Mouse (Mus musculus) hindbrain, embryonic 16.5 days (tissue): ENCODE measurements around the gene Ugt1a9. TPM values are rescaled to one million over a fixed set of nuclear protein-coding genes. Genes with fewer than 3 reads are reported as not detected.
A peak's percentile ranks its signal among the peaks of the same experiment; 100 is the strongest.
"Not testable (repeated sequence)": the region's sequence is repeated elsewhere in the genome, so short reads cannot be mapped to it uniquely, and the experiment has no call there.

ENCODE experiments used
- ATAC-seq: fragments of 200-750 bp; cut with Nextera tagmentation; 2 replicates; pipeline ENCODE4 v1.8.0; 2017; ENCODE audit warnings: moderate TSS enrichment, moderate library complexity
- H3K27ac ChIP-seq: fragments of 300-500 bp; sonication (generic); 2 replicates; pipeline ENCODE4 v1.5.1; 2014; ENCODE audit warnings: low read depth, mild to moderate bottlenecking, control low read depth, low read length, moderate library complexity
- H3K27me3 ChIP-seq: fragments of 300-500 bp; sonication (generic); replicated peaks from 2 replicates; pipeline ENCODE4 v1.6.1; 2014; ENCODE audit warnings: low read length; ENCODE audit not compliant: control insufficient read depth, insufficient read depth
- H3K36me3 ChIP-seq: fragments of 300-500 bp; sonication (generic); 2 replicates; pipeline ENCODE4 v1.6.1; 2014; ENCODE audit warnings: mild to moderate bottlenecking, low read length, moderate library complexity, mixed read lengths; ENCODE audit not compliant: control insufficient read depth, insufficient read depth
- H3K4me1 ChIP-seq: fragments of 300-500 bp; sonication (generic); 2 replicates; pipeline ENCODE4 v1.6.1; 2014; ENCODE audit warnings: low read depth, low read length; ENCODE audit not compliant: control insufficient read depth, insufficient read depth
- H3K4me2 ChIP-seq: fragments of 300-500 bp; sonication (generic); 2 replicates; pipeline ENCODE4 v1.6.1; 2014; ENCODE audit warnings: mild to moderate bottlenecking, low read length, control low read depth, moderate library complexity
- H3K4me3 ChIP-seq: fragments of 300-500 bp; sonication (generic); 2 replicates; pipeline ENCODE4 v1.5.1; 2014; ENCODE audit warnings: mild to moderate bottlenecking, low read length, control low read depth, moderate library complexity
- H3K9ac ChIP-seq: fragments of 300-500 bp; sonication (generic); 2 replicates; pipeline ENCODE4 v1.6.1; 2014; ENCODE audit warnings: low read depth, mild to moderate bottlenecking, control low read depth, low read length, moderate library complexity
- H3K9me3 ChIP-seq: fragments of 300-500 bp; sonication (generic); 2 replicates; pipeline ENCODE4 v1.6.1; 2014; ENCODE audit warnings: mild to moderate bottlenecking, low read length, moderate library complexity; ENCODE audit not compliant: control insufficient read depth
- WGBS: fragments of 180-500 bp; shearing (Covaris S2); extraction: QIAGEN DNeasy Blood & Tissue Kit; methylation state at CpG from one replicate; pipeline ENCODE4 v1.1.7; 2014; 5-methylcytosine and 5-hydroxymethylcytosine counted together
- polyA plus RNA-seq: library from polyadenylated mRNA; unstranded; fragments of >200 nt; fragmentation: Nextera tagmentation; extraction: Ambion mirVana; gene quantifications from 2 replicates; pipeline ENCODE4 v1.2.1, GENCODE M21; 2015

The Ugt1a9 gene
- polyA plus RNA-seq, 1 experiment from 2014 or later = not detected

DNA sequence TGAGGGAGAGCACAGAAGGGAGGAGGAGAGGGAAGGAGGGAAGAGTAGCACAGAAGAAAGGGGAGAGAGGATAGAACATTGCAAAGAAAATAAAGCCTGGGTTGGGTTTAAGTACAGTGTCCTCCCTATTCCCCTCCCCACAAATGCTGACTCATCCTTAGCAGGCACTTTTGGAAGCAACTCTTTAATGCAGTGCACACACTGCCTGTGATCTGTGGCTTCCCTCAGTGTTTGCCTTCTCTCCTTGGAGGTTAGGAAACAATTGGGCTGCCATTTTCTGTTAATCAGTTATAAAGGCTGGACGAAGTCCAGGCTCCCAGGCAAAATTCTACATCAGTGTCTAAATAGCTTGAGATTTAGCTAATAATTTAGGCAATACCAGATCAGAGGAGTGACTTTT lies 69.9 kb downstream of the Ugt1a9 start:
- H3K4me2 ChIP-seq, H3K36me3 ChIP-seq, H3K4me3 ChIP-seq, ATAC-seq, H3K27ac ChIP-seq, H3K9ac ChIP-seq, H3K27me3 ChIP-seq, H3K4me1 ChIP-seq, H3K9me3 ChIP-seq: not testable (repeated sequence)
- WGBS = 65% methylated on average over 1 of the region's 1 CpGs

DNA sequence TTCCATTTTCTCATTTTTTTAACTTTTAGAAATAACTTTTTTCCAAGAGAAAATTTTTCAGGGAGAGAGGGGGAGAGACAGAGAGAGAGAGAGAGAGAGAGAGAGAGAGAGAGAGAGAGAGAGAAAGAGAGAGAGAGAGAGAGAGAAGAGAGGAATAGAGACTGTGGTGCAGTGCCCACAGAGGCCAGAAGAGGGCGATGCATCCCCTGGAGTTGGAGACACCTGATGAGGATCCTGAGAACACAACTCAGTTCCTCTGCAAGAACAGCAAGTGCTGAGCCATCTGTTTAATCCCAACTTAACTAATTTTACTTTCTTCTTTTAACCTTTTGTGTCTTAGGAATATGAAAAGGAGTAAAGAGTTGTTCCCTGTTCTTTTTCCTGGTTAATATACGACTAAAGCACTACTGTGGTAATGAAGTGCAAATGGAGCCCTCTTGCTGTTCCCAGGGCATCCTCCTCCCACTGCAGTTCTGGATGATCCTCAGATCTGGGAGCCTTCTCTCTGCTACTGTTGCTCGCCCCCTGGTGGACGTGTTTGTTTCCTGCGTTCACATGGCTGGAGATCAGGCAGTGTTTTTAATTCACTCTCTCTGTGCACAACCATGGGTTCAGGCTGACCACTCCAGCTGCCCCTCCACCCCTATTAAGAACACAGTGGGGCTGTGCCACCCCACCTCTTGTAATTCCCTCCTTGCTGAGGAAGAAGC lies 73.5 kb downstream of the Ugt1a9 start:
- not testable (repeated sequence) for H3K36me3 ChIP-seq, H3K4me1 ChIP-seq, H3K4me3 ChIP-seq, H3K4me2 ChIP-seq, H3K9me3 ChIP-seq, H3K27me3 ChIP-seq, H3K27ac ChIP-seq, H3K9ac ChIP-seq
- WGBS = 6% methylated on average over 3 of the region's 5 CpGs
- ATAC-seq = 0 out of 2 replicates have a peak, but pooled peaks have one; percentile 50

DNA sequence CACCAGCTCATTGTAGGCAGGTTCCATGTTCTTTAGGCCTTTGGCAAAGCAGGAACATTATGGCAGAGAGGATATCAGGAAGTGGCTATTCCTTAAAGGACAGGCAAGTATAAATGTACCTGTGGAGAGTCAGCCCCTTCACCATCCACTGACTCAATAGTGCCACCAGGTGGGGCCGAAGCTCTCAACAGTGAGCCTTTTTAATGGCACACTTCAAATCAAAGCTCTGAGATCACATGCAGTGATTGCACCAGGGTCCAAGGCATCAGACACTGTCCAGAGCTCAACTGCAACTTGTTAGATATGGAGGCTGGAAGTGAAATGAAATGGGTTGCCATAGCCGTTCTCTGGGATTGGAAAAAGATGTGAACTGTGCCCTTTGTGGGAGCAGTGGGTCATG lies 74.7 kb downstream of the Ugt1a9 start:
- H3K27ac ChIP-seq, H3K4me3 ChIP-seq, H3K9me3 ChIP-seq, H3K36me3 ChIP-seq, H3K27me3 ChIP-seq, H3K4me1 ChIP-seq, ATAC-seq, H3K4me2 ChIP-seq, H3K9ac ChIP-seq: not testable (repeated sequence)
- 75% methylated on average over 2 of the region's 2 CpGs for WGBS

DNA sequence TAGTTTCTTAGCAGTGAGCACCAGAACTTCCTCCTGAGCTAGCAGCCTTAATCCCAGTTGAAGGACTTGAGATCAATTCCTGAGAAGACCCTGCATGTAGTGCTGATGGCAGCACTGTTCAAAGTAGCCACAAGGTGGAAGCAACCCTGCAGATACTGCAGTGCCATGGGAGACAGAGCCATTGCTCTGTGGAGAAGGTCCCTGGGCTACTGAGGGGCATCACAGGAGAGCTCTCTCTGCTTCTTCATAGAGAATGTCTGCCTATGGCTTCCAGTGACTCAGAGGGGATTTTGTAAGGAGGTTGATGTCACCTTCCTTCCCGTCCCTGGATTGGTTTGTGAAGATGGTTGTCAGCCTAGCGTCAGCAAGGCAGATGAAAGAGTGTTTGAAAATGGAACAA lies 79.5 kb downstream of the Ugt1a9 start:
- not testable (repeated sequence) for H3K27ac ChIP-seq, H3K9me3 ChIP-seq, H3K4me2 ChIP-seq, ATAC-seq, H3K9ac ChIP-seq, H3K36me3 ChIP-seq, H3K4me3 ChIP-seq, H3K27me3 ChIP-seq, H3K4me1 ChIP-seq
- 85% methylated on average over 2 of the region's 2 CpGs for WGBS

DNA sequence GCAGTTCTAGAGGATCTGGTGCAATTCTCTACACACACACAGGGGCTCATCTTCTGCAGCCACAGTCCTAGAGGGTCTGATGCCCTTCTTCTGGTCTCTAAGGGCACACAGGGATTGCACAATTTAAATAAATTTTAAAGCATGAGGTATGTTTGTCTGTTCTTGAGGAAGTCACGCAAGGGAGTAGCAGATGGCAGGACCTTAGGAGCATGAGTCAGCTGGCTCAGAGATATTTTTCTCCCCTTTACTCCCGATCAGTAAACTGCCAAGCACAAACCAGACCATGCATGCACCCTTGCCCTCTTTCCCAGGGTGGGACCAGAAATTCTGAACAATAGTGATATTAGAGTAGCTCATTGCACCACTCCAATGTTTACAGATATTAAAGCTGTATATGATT lies 87.8 kb downstream of the Ugt1a9 start:
- no peaks in the 10 kb centered on the region for H3K36me3 ChIP-seq
- ATAC-seq = no peak
- no peak overlapping the region for H3K27ac ChIP-seq
- no peak overlapping the region for H3K9ac ChIP-seq
- H3K4me2 ChIP-seq = no peak overlapping the region
- H3K4me3 ChIP-seq = no peak overlapping the region
- H3K27me3 ChIP-seq = no peaks in the 10 kb centered on the region
- no peaks in the 10 kb centered on the region for H3K4me1 ChIP-seq
- WGBS = 96% methylated on average over 2 of the region's 2 CpGs
- no peaks in the 10 kb centered on the region for H3K9me3 ChIP-seq

DNA sequence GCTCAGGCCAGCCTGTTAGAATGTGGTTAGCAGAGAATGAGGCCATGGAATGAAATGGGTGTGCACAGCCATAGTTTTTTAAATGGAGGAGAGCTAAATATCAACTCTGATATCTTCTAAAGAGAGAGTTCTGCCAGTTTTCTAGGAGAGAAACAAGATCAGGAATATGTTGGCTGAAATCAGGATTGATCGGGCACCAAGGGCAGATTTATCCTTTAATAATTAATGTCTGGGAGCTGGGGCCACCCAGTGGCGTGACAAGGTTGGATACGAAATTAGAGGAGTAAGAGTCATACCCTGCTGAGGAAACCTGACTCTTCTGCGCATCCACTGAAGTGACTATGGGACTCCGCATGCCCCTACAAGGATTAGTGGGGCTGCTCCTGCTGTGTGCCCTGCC lies 95.1 kb downstream of the Ugt1a9 start, which contains the start of gene Ugt1a5:
Gene Ugt1a5, plus strand, starts transcription at position 302 of the 400 bp plus-strand sequence.
- no peak for ATAC-seq

DNA sequence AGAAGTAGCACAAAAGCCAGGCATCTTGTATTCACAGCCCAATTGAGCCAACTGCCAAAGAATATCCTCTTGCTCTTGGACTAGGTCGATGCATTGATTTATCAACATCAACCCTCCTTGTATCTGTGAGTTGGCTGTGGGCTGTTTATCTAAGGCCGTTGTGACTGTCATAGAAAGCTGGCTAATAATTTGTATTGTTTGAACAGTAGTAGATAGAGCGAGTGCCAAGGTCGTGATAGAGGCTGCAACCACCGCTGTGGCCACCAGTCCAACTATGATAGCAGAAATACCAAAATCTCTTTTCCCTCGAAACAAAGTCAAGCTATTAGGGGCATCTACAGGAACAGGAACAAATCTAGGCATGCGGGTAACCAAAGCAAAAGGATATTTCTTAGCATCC lies 101.6 kb downstream of the Ugt1a9 start:
- H3K4me1 ChIP-seq, H3K9ac ChIP-seq, H3K4me2 ChIP-seq, H3K27ac ChIP-seq, ATAC-seq, H3K27me3 ChIP-seq, H3K36me3 ChIP-seq, H3K9me3 ChIP-seq, H3K4me3 ChIP-seq: not testable (repeated sequence)
- WGBS = 93% methylated on average over 5 of the region's 7 CpGs

More for the DNA sequence above, 95.1 kb downstream of the Ugt1a9 start, which contains the start of gene Ugt1a5:
- Histone ChIP-seq H3K27ac (no peak within 1 kb of the TSS), H3K4me2 (no peak within 1 kb of the TSS), H3K4me1 (no peaks in the 10 kb centered on the region), H3K9ac (no peak within 1 kb of the TSS), H3K36me3 (no peaks in the 10 kb centered on the region), H3K27me3 (no peaks in the 10 kb centered on the region), H3K4me3 (no peak within 1 kb of the TSS), H3K9me3 (no peaks in the 10 kb centered on the region)
- WGBS = 79% methylated on average over 5 of the region's 5 CpGs

DNA sequence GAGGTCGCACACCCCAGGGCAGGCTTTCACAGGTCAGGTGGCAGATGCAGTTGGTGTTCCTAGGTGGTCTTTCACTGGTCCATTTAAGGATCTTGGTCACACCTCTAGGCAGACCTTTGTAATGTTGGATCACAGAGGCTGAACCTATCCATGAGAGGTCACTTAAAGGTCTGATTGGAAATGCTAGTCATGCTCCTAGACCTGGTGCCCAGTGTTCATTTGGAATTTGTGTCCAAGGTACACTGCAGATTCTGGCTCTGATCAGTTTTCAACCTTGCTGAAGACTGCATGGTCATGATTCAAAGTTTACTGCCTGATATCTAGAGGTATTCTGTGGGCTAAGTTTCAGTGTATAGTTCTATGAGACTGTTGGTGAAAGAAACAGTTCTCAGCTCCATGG lies 109.1 kb downstream of the Ugt1a9 start:
- Histone ChIP-seq H3K27me3 (no peaks in the 10 kb centered on the region), H3K27ac (no peak overlapping the region), H3K4me3 (no peak overlapping the region), H3K9ac (no peak overlapping the region), H3K9me3 (peaks cover 5% of the 10 kb centered on the region; the same call in 1 of the 2 replicates), H3K36me3 (no peaks in the 10 kb centered on the region), H3K4me2 (no peak overlapping the region), H3K4me1 (no peaks in the 10 kb centered on the region)
- ATAC-seq = no peak
- 88% methylated on average over 1 of the region's 1 CpGs for WGBS

DNA sequence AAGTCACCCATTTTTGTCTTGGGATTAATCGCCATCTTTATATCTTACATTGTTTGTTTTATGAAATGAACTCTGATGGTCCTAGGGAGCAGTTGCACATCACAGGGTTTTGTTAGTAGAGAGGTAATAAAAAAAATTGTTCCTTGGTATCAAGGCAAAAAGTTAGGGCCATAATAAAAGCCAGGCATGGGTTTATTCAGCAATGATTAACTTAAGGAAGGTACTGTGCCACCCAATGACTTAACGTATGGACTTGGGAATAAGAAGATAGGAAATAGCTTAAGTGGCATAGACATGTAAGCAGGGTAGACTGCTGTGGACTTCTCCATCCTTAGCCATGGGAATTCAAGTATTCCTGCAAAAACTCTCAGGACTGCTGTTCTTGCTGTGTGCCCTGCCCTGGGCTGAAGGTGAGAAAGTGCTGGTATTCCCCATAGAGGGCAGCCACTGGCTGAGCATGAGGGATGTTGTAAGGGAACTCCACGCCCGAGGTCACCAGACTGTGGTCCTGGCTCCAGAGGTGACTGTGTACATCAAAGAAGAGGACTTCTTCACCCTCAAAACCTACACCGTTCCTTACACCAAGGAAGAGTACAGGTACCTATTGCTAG lies 115.8 kb downstream of the Ugt1a9 start:
- H3K27me3 ChIP-seq = no peaks in the 10 kb centered on the region
- H3K27ac ChIP-seq = no peak overlapping the region
- no peak overlapping the region for H3K9ac ChIP-seq
- no peaks in the 10 kb centered on the region for H3K4me1 ChIP-seq
- H3K4me2 ChIP-seq = no peak overlapping the region
- H3K36me3 ChIP-seq = no peaks in the 10 kb centered on the region
- 94% methylated on average over 5 of the region's 5 CpGs for WGBS
- H3K4me3 ChIP-seq = no peak overlapping the region
- ATAC-seq = no peak
- no peaks in the 10 kb centered on the region for H3K9me3 ChIP-seq
